Mouse (Mus musculus) adipocyte (in vitro differentiated cells): Measurements from ENCODE around the gene Gm21964.

Experiments
- DNase-seq: peaks from one replicate; pipeline ENCODE4 v3.0.0-alpha.2; 2016; ENCODE audit warnings: low spot score

Gene Gm21964

DNA sequence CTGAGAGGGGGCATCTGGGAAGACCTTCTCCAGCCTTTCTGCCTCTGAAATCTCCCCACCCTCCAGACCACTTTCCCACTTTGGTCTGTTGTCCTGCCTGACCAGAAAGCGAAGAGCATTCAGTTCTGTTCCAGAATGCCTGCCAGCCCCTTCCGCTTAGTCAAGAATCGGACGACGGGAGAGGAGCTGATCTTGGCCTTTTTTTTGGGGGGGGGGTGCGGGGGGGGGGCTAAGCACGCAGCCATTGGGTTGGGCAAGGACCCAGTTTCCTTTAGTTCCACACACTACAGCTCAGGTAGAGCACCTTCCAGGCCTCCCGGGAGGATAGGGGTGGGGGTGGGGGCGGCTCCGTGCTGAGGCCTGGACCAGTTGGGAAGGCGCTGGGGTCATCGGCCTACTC, at the start of gene Gm21964:
Gm21964 (plus strand) TSS at position 301 of the 400 bp plus-strand sequence.
- DNase-seq: no peak

DNA sequence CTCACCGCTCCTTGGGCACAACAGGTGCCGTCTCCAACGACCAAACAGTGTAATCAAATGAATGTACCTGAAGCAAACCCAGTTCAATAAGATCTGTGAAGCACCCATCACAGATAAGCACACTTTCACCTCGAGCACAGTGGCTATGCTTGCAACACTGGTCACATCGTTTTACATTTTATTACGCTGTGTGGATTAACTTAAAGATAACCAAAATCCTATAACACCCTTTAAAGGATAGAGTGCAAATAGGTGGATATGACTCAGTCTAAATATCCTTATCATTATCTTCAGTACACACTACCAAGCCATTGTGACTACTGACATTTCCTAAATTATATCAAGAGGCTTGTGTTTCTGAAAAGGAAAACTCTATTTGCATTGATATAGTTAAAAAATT, 49.8 kb upstream of the Gm21964 start:
- no peak for DNase-seq

DNA sequence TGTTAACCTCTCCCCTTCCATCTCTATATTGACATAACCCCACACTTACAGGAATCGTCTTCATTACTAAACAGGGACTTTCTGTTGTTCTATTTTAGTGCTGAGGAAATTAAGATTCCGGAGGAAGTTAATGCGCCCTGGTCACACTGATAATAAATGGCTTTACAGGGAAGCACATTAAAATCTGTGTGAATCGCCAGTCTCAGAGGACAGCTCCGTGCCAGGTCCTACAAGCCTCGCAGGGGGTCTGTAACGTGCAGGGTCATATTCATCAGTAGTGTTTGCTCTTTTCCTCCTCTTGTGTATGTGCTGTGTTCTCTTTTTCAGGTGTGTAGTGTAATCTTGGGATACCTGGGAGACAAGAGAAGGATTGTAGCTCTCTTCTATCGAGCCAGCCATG, 42.8 kb upstream of the Gm21964 start:
- DNase-seq: no peak

DNA sequence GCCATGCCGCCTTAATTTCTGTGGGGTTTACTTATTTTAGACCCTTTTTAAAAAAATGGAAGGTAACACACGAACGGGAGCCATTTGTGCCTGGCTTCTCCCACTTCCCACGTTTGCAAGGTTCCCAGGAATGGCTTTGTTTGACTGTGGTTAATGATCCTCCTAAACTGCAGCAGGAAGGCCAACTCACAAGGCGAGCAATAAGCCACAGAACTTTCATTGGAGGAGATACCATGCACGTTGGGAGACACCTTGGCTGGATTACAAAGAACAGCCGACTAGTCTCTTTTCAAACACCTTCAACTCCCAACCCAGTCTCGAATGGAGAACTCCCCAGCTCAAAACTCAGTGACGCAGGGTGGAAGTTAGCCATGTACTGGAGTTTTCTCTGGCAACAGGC, 36.8 kb upstream of the Gm21964 start:
- no peak for DNase-seq

DNA sequence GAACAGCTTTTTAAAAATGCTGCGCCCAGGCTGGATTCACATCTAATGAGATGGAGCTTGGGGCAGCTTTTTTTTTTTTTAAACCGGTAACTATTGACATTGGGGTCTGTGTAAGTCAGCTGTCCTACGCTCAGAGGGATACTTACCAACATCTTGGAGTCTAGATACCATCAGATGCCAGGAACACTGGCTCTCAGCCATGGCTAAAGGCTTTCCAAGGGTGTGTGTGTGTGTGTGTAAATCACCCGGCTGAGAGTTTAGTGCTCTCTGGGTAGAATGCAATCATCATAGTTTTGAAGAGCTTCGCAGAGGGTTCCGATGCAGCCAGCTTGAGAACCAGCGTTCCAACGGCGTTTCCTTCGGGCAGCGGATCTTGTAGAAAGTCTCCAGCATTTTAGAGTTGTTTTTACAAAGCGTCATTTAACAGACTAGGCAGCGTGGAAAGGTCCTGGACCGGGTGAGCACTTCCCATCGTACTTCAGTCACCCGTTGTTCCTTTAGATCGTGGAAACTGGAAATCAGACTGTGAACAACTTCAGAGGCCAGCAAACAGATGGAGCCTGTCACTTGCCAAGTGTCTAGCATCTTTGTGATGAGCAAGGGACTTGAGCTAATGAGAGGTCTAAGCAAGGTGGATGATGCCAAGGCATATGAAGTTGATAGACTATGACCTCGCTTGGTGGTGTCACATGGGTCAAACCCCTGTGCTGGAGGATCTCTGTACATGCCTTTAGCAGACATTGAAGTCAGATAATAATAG, 36.2 kb upstream of the Gm21964 start:
- DNase-seq: no peak

DNA sequence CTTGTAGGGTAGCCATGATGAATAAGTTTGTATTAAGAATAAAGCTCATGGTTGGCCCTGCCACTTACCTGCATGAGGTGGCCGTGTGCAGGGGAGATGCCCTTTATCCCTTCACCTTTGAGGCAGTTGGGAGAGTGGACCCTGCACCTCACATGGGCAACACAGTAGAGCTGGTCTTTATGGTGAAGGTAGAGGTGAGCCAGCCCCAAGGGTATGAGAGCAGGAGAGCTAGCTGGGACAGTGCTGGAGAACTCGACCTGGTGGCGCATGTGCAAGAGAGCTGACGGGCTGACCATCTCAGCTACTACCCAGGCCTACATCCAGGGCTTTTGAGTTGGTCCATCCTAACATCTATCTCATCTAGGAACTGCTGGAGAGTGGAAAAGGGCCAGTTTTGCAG, 35.3 kb upstream of the Gm21964 start:
- no peak for DNase-seq

DNA sequence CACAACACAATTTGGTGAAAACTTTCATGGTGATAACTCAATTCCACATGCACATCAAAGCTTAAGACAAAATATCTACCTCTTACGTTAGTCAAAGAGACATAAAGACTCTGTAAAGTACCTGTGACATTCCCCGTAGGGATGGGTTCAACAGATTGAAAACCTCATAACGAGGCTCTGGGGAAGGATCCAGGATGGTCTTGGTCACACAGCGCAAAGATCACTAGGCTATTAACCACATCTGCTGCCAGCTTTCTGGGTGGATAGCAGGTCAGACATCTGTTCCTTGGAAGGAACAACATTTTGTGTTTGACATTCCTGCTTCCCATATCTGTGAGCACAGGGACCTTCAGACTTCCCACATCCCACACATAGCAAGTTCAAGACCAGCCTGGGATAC, 31.3 kb upstream of the Gm21964 start:
- DNase-seq: no peak

DNA sequence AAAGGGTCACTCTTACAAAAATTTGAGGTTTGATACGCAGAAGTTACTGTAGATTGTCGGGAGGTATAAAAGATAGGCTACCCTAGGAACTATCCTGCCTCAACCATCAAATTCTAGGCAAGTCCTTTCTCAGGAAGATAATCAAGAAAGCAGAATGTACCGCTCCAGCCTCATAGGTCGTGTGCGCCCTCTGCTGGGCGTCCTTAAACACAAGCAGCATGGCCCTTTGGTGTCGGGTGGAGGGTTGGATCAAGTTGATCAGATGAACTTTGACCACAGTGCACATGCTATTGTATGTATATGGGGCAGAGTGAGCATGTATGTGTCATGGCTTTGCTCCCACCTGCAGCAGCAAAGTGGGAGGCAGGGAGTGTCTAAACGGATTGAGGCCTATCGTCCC, 29.4 kb upstream of the Gm21964 start:
- peak; percentile 75 for DNase-seq

DNA sequence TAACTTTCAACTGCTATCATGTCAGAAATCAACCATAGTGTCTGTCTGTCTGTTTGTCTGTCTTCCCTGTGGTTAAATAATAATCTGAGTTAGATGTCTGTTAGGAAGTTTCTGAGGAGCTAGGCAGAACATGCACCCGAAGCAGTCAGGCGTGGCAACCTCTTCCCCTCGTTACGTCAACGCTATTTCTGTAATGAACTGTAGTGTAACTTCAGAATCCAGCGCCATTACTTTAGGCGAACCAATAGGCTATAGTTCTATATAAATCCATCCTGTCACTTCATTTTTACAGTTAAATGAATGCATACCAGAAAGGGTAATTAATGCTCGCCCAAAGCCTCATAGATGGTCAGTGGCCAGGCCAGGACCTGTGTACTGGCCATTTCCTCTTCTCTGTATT, 26.5 kb upstream of the Gm21964 start:
- no peak for DNase-seq

DNA sequence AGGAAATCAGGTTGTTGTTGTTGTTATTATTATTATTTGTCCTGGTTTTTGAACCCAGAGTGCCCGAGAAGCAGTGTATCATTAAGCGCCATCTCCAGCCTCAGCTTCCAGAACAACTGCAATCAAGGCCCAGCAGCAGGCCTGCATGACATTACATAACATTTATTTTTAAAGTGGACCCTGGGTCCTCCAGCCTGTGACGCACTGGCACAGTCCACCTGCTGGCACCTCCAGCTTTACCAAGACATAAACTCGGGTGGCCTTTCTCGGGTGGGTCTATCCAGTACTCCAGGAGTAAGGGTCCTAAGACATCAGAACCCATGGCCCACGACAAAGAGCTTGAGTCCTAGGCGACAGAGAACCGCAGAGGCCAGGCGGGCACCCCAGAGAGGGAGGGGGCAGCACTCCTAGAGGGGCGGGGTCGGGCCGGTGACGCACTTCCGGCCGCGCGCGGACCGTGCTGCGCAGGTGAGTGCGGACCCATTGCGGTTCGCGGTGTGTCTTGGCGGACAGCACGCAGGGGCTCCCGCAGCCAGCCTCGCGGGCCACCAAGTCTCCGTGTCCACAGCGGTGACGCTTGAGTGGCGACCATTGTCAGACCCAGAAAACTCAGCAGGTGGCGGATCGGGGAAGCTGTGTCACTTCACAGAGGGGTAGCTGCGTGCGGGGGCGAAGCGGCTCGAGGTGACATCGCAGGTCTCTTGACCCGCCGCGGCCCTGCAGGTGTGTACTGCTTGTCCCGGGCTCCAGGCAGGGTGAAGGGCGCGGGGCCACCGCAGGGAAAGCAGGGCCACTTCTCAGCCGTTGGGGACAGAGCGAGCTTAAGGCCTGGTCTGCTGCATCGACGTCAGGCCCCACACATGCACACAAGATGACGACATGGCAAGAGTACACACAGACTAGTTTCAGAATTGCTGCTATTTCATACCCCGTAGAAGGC, 21.5 kb upstream of the Gm21964 start, which contains the start of gene Zfp612:
Zfp612 (plus strand) TSS at position 465 of the 940 bp plus-strand sequence.
- no peak for DNase-seq

DNA sequence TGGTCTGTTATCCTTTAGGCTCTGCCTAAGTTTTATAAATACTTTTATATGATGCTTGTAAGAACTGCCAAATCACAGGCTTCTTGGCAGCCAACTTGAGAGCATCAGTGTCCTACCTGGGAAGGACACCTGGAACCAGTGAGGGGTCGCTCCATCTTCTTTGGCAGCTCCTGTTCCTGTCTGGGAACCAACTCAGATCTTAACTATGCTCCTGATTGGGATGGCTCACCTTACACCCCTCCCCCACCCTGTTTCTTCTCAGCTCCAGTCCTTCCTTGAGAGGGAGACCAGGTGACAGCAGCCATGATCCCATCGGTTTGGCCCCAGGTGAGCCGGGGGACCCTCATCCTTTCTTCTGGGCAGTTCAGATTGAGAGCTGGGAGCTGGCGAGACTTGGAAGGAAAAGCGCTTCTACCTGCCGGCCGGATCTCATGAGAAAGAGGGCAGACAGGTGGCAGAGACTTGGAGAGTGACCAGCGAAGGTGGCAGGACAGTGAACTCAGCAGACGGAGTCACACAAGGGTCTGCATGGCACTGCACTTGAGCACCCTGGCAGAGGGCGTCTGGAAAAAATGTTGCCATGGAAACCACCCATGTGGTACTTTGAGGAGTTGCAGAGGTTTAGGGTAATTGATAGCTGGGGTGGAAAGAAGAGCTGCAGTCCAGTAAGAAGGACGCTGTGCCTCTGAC, 18.4 kb upstream of the Gm21964 start:
- no peak for DNase-seq

DNA sequence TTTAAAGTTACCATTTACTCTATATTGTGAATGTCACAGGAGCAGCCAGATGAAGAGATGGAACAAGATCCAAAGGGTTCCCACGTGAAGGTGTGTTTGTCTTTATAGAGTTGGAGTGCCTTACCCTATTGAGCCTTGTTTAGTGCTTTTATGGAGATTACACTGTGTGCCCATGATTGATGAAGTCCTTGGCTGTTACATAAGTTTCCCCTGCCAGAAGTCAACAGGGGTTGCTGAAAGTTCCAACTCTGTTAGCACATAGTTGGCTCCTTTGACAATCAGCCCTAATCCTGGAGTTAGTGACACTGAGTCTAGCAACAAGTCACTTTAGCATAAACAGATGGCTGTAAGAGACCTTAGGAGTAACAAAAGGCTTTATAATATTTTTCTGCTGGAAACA, 9.1 kb upstream of the Gm21964 start:
- peak; percentile 32 for DNase-seq

DNA sequence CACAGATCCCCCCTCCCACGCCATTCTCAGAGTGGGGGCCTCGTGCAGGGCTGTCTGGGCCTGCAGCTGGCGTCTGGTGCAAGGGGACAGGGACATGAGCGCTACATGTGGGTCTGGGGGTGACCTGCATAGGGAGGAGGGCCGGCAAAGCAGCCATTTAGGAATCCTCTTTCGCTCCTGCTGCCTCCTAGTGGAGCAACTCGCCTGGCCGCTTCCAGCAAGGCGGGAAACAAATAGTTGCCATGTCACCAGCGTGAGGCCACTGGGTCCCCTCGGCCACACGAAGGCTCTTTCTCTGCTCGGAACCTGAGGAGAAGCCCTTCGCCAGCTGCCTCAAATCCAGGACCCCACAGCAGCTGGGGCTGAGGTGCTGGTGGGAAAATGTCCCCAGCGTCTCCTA, 669 bp downstream of the Gm21964 start:
- no peak for DNase-seq

DNA sequence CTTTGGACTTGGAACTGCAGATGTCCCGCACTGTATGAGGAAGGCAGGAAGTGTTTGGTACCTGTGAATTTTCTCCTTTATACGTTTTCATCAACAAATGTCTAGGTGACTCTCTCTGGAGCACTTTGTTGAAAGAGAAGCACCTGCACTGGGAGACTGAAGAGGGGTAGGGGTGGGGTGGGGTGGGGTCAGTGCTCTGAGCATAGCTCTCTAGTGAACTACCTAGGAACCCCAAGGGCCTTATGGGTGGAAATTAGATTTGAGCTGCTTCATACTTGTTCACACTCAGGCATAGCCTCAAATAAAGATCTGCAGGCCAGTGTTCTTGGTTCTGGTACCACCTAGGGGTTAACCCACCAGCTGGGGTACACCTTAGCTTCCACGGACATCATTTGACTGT, 1.6 kb downstream of the Gm21964 start, which contains the start of gene Gm17720:
Gm17720 (minus strand) TSS at position 101 of the 400 bp plus-strand sequence.
- no peak for DNase-seq

DNA sequence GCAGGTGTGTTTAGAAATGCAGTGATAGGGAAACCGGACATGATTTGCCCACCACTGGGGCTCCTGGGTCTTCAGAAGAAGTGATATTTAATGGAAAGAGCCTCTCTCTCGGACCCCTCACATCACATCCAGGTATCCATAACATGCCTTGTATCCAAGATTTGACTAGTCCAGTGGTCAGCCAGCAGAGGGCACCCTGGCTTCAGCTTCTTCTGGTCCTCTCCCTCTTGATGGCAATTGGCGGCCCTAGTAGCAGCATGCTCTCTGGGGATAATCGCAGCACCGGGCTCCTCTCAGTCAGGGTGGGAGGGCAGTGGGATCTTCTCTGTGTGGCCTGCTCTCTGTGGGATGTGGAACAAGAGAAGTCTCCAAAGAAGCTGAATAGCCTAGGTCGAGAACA, 18.7 kb downstream of the Gm21964 start:
- DNase-seq: peak; percentile 16

DNA sequence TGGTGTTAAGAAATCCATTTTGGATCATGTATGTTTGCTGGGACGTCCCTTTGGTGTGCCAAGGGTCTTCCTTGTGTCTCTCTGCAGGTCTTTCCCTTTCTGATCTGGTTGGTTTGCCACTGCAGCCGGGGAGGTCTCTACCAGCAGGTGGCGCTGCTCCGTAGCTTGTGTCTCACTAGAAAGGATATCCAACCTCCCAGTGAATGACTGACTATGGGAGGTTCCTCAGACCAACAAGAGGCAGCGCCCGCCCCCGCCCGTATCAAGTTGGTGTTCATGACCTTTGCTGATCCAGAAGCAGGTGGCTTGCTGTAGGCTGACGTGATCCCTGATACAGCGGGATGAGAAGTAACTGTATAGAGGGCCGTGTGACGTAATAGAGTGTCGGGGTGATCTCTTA, 29.5 kb downstream of the Gm21964 start:
- peak; percentile 68 for DNase-seq

DNA sequence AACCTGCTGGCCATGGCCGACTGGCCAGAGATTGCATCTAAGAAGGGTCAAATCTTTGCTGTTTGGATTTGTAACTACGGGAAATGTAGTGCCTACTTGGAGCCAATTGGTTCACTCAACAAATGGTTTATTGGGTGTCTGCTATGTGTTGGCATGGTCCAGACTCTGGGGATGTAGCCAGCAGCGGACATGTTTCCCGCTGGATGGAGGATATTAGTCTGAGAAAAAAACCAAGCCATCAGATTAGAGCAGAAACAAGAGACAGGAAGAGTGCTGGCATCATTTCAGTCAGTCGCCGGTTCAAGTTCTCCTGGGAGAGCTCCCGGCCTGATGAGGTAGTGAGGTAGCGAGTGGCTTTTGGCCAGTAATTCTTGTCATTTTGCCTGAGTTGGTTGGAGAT, 33.2 kb downstream of the Gm21964 start:
- DNase-seq: no peak

DNA sequence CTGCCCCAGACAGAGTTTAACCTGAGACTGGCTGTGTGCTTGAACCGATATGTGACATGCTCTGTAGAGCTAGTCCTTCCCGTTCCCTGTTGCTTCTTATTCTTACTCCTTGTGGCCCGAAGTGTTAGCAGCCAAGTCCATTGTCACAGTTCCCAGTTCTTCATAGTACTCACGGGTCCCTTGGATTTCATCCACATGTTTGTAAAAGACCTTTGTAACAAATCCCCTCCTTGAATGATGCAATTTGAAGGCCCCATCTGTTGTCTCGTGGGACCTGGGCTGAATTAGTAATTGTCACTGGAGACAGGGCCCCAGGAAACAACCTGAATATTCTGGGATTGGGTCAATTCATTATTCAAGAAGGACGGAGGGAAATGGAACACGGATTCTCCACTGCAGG, 34.5 kb downstream of the Gm21964 start:
- peak; percentile 3 for DNase-seq

DNA sequence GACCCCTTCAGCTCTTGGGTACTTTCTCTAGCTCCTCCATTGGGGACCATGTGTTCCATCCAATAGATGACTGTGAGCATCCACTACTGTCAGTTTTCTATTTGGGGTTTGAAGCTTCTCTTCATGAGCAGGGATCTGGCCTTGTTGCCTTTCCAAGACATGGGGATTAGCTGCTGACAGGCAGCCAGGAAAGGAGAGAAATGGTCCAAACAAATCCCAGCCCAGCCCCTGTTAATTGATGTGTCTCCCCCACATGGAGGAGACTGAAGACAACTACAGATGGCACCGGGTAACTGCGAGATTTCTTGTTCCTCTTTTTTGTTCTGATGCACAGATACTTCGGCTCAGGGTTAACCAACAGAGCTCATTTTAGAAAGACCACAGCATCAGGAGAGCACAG, 39.1 kb downstream of the Gm21964 start:
- no peak for DNase-seq

DNA sequence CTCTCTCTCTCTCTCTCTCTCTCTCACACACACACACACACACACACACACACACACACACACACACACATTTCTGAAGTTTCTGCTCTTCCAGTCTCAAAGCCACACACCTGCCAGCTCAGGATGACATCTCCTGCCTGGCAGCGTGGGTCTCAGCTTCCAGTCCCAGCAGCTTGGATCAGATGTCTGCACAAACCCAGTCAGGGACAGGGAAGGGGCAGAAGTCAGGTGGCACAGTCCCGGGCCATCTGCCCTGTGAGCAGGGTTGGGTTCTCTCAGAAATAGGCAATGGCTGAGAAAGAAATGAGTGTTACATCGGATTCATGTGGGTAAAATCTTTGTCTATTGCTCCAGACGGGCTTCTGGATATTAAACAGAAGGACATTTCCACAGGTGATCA, 39.8 kb downstream of the Gm21964 start:
- DNase-seq: no peak

DNA sequence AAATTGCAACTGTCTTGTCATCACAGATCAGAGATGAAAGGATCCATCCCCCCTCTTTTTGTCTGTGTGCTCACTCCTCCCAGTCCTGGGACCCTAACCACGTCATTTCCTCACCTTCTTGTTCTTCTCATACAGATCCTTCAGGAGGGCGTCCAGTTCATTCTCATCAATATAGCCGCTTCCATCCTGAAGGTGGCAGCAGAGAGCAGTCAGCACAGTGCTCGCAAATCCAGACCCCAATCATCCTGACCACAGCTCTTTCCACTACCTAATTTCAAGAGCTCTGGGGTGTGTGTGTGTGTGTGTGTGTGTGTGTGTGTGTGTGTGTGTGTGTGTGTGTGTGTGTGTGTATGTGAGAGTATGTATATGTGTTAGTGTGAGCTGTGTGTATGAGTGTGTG, 44.5 kb downstream of the Gm21964 start:
- peak; percentile 54 for DNase-seq

DNA sequence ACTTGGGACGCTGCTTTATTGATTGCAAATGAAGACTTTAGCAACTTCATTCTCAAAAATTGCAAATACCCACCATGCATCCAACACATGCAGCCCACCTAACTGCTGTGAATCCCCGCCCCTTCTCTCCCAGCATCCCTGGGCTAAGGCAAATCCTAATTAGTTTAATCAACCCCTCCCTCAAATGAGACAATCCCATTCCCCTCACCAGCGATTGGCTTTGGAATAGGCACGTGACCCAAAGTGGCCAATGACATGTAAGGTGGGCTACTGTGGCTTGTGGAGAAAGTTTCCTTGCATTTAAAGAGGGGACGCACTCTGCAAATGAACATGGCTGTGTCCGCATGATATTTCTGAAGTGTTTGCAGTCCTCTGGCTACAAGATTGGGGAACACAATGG, 51.9 kb downstream of the Gm21964 start:
- no peak for DNase-seq
